ENCODE assay signal across 19 mouse cellular contexts in genomic region chr11:63028131-63028530, GRCm38 (mm10). TPM values are rescaled to one million over a fixed set of nuclear protein-coding genes. Genes with fewer than 3 reads are reported as not detected.
"Had no signal": no experiment of that assay in that cellular context is flagged by ENCODE, and none has a peak within 500 bp of the region (broad histone marks: within the 10 kb centered on the region; RNA-seq: fewer than 3 reads in every experiment).

No protein-coding gene starts in this region.

- ATAC-seq: intestine, embryonic 15.5 days had no signal

- H3K9ac ChIP-seq: intestine, embryonic 15.5 days; limb, embryonic 13.5 days; liver, embryonic 14.5 days; lung, embryonic 14.5 days; neural tube, embryonic 15.5 days had no signal

- H3K27me3 ChIP-seq: intestine, embryonic 15.5 days; limb, embryonic 13.5 days; neural tube, embryonic 15.5 days had no signal

- H3K9me3 ChIP-seq: intestine, embryonic 15.5 days; midbrain, embryonic 10.5 days had no signal

- H3K4me3 ChIP-seq: intestine, embryonic 15.5 days; left cerebral cortex, adult 2 months; limb, embryonic 13.5 days; midbrain, embryonic 10.5 days; myocyte; neural tube, embryonic 15.5 days had no signal

- H3K4me2 ChIP-seq: intestine, embryonic 15.5 days; limb, embryonic 13.5 days; lung, embryonic 14.5 days; neural tube, embryonic 15.5 days had no signal

- DNase-seq: kidney, adult 2 months; kidney, postnatal 10 days; lung, embryonic 14.5 days; midbrain, embryonic 14.5 days; thymus, adult 2 months; thymus, postnatal 25 days had no signal

- H3K36me3 ChIP-seq: intestine, embryonic 15.5 days; limb, embryonic 13.5 days; midbrain, embryonic 10.5 days; neural tube, embryonic 15.5 days had no signal

- H3K4me1 ChIP-seq: neural tube, embryonic 15.5 days had no signal

- H3K27ac ChIP-seq: intestine, embryonic 15.5 days; left cerebral cortex, adult 2 months; limb, embryonic 13.5 days; liver, embryonic 14.5 days; midbrain, embryonic 10.5 days; neural tube, embryonic 15.5 days; stomach, postnatal 0 days had no signal

RNA-seq across cellular contexts. Expression of gene Tekt3, which starts 33.3 kb away (rescaled TPM):
- total RNA-seq: left cerebral cortex, adult 2 months; left cerebral cortex, postnatal 25 days; liver, adult 2 months; megakaryocyte, adult 5-6 weeks had no signal
- polyA plus RNA-seq: kidney, adult 2 months; liver, adult 2 months; liver, embryonic 14.5 days; lung, embryonic 14.5 days; midbrain, embryonic 10.5 days; midbrain, embryonic 14.5 days; myocyte; neural tube, embryonic 11.5 days; neural tube, embryonic 15.5 days; stomach, postnatal 0 days; urinary bladder, adult 2 months had no signal
